Mouse (Mus musculus): Measurements from ENCODE around the gene Pkd1l1. TPM values are rescaled to one million over a fixed set of nuclear protein-coding genes. Genes with fewer than 3 reads are reported as not detected.

Pkd1l1 gene
- polyA plus RNA-seq (2021) = 0.09 TPM

DNA sequence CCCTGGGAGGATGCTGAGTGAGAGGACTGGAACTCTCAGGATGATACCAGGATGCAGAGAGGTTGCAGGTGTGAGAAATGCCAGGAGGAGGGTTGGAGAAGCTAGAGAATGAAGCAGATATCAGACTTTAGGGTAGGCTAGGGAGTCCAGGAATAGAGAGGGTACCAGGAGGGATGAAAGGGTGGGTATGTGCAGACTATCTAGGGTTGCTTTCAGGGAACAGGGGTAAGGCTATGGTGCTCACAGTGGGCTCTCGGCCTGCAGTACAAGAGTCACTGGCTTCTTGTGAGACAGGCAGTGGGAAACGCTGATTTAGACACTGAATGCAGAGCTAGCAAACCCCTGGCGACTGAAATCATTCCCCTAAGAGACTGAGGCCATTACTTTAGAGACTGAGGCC lies at the start of gene Pkd1l1:
Gene Pkd1l1 (minus strand): TSS at position 101 of the 400 bp plus-strand sequence.
- in situ Hi-C loops (cut with MboI; ENCODE audit: low pct_unique_long_range_greater_than_20kb) = no loop called here
- no peak for TF ChIP-seq CTCF (IDR thresholded peaks at IDR 0.05)
- peaks cover 14% of the 10 kb centered on the region for H3K27me3 ChIP-seq
- ChIA-PET CTCF (interaction anchor here (1.7 kb wide), 1 partner anchor 163 kb away, joined by 3 read pairs; no protein-coding TSS in a partner anchor), POLR2A (no interaction called here)
- ATAC-seq (no peak), DNase-seq (ENCODE audit: low read depth, low spot score) (no peak)

DNA sequence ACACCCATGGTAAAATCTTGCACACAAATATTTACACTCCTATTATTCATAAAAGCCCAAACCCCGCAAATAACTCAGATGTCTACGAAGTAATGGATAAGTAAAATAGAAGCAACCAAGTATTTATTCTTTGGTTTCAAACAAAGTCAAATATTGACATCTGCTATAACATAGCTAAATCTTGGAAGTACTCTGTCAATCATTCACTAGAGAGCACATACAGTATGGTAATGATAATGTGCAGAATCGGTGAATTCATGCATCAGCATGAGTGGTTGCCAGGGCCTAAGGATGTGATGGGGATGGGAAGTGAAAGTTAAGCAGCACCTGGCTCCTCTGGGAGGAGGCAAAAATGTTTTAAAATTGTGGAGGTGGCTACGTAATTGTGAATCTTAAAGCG lies 47.1 kb upstream of the Pkd1l1 start:
- ATAC-seq (no peak), DNase-seq (ENCODE audit: low read depth, low spot score) (no peak)
- in situ Hi-C loops (cut with MboI; ENCODE audit: low pct_unique_long_range_greater_than_20kb) = no loop called here
- TF ChIP-seq CTCF (IDR thresholded peaks at IDR 0.05) = no peak
- ChIA-PET CTCF (no interaction called here), POLR2A (no interaction called here)
- peaks cover 19% of the 10 kb centered on the region for H3K27me3 ChIP-seq

DNA sequence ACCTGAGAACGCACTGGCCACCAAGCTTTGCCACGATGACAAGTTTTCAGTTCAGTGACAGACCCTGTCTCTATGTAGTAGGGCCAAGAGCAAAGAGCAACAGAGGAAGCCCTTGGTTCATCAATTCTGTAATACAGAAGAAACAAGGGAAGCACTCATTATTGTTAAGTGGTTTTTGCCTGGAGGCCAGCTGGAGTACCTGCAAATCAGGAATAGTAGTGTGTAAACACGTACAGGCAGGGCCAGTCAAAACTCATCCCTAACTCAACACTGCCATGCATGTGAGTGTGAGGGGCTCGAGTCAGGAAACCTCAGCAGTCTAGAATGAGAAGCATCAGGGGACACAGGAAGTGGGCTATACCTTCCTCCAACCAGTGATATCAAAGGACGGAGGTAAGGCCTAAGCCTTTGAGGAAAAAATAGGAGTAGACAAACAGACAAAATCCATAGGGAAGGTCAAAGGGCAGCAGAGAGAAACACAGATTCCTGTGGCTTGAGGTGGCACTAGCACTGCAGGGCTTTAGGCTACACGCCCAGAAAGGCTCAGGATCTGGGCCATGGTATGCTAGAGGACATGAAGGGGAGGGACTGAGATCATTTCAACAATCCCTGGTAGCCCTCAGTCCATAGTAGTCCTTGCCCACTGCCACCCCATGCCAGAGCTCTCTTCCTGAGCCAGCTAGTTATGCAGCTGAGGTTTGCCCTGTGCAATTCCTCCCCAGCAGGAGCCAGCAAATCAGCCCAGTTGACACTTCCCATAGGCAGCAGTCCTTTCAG lies 45.6 kb upstream of the Pkd1l1 start:
- no peak for TF ChIP-seq CTCF (IDR thresholded peaks at IDR 0.05)
- POLR2A ChIA-PET = interaction anchor here (0.6 kb wide), 1 partner anchor 88 kb away, joined by 3 read pairs; no protein-coding TSS in a partner anchor
- H3K27me3 ChIP-seq = peaks cover 21% of the 10 kb centered on the region
- in situ Hi-C loops (cut with MboI; ENCODE audit: low pct_unique_long_range_greater_than_20kb) = no loop called here
- CTCF ChIA-PET = interaction anchor here (1.5 kb wide), 1 partner anchor 20 kb away, joined by 4 read pairs; no protein-coding TSS in a partner anchor
- ATAC-seq = no peak
- no peak for DNase-seq (ENCODE audit: low read depth, low spot score)

DNA sequence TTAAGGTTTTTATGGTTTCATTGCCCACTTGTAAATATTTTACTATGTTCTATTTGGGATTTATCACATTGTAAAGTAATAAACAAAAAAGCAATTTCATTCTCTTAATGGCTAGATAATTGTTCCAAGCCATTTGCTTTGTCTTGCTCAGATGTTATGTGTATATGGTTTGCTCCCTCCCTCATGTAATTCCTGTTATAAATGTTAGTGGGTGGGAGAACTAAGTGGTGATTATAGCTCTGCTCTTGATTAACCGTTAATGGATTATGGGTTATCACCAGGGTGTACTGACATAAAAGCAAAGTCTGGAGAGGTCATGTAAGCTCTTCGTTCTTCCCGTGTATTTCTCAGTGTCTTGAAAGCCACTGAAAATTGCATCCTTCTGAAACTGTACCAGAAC lies 41.7 kb upstream of the Pkd1l1 start:
- TF ChIP-seq CTCF (IDR thresholded peaks at IDR 0.05) = no peak
- DNase-seq (ENCODE audit: low read depth, low spot score) = no peak
- no peak for ATAC-seq
- H3K27me3 ChIP-seq = peaks cover 15% of the 10 kb centered on the region
- ChIA-PET POLR2A (no interaction called here), CTCF (no interaction called here)
- in situ Hi-C loops (cut with MboI; ENCODE audit: low pct_unique_long_range_greater_than_20kb) = no loop called here

DNA sequence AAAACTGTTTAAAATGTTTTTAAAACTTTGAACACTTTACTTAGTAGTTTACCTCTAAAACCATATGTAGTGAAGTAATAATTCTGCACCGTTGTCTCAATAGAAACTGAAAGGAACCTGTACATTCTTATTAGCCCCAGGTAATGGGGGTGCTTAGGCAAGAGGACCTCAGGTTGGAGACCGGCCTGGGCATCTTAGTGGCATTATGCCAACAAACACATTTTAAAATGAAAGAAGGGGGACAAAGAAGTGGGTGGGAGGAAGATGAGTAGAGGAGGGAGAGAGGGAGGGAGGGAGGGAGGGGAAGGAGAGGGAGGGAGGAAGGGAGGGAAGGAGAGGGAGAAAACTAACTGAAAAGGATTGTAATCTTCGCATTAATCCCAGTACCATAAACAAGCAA lies 38.3 kb upstream of the Pkd1l1 start:
- ChIA-PET POLR2A (no interaction called here), CTCF (no interaction called here)
- ATAC-seq (peak; percentile 23), DNase-seq (ENCODE audit: low read depth, low spot score) (no peak)
- TF ChIP-seq CTCF (IDR thresholded peaks at IDR 0.05) = no peak
- peaks cover 15% of the 10 kb centered on the region for H3K27me3 ChIP-seq
- in situ Hi-C loops (cut with MboI; ENCODE audit: low pct_unique_long_range_greater_than_20kb) = no loop called here

DNA sequence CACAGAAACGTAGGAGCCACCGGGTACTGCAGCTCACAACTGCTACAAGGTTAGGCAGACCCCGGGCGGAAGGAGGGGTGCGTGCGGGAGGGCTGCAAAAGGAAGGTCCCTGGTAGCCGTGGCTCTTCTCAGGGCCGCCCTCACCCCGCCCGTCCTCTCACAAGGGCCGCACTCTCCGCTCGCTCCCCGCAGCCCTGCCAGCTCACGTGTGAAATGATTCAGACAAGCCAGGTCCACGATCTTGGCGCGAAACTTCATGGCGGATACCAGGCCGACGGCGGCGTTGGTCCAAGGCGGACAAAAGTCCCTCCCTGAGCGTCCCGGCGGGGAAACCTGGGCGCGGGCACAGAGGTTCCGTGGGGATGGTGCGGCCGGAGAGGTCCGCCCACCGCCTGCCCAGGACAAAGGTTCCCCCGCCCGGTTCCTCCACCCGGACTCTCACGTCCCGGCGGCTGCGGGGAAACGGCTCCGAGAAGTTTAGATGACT lies 37.8 kb upstream of the Pkd1l1 start, which contains the start of gene Hus1:
Gene Hus1 (minus strand): TSS at position 339 of the 487 bp plus-strand sequence.
- H3K27me3 ChIP-seq = peaks cover 11% of the 10 kb centered on the region
- in situ Hi-C loops (cut with MboI; ENCODE audit: low pct_unique_long_range_greater_than_20kb) = no loop called here
- DNase-seq (ENCODE audit: low read depth, low spot score) = peak; percentile 24
- peak; percentile 95 for ATAC-seq
- TF ChIP-seq CTCF (IDR thresholded peaks at IDR 0.05) = no peak
- ChIA-PET POLR2A (interaction anchor here (1.1 kb wide), 1 partner anchor 8 kb away, joined by 3 read pairs; no protein-coding TSS in a partner anchor), CTCF (interaction anchor here (0.9 to 1.2 kb wide), 2 partner anchors 28 to 112 kb away, joined by 3 read pairs; no protein-coding TSS in a partner anchor)

DNA sequence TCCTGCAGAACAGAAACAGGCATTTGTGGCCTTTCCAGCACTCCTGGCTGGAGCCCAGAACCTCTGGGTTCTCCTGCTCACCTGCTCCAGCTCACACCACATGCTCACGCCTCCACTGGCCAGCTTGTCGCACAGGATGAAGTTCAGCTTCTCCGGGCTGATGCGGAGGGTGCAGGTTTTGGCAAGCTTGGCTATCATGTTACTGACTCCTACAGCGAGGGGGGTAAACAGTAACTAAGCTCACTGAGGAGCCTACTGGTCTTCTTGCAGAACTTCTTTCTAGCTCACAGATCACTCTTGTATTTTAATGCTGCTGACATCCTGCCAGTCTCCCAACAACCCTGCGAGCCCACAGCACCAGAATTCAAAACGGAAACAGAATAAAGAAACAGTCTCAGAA lies 37.4 kb upstream of the Pkd1l1 start:
- in situ Hi-C loops (cut with MboI; ENCODE audit: low pct_unique_long_range_greater_than_20kb) = no loop called here
- POLR2A ChIA-PET = interaction anchor here (1.1 kb wide), 1 partner anchor 8 kb away, joined by 3 read pairs; no protein-coding TSS in a partner anchor
- CTCF ChIA-PET = interaction anchor here (0.8 to 1.4 kb wide), 4 partner anchors 27 to 139 kb away, joined by 3 to 6 read pairs (median 3); no protein-coding TSS in a partner anchor
- peaks cover 11% of the 10 kb centered on the region for H3K27me3 ChIP-seq
- ATAC-seq (peak; percentile 69), DNase-seq (ENCODE audit: low read depth, low spot score) (peak; percentile 19)
- TF ChIP-seq CTCF (IDR thresholded peaks at IDR 0.05) = no peak

DNA sequence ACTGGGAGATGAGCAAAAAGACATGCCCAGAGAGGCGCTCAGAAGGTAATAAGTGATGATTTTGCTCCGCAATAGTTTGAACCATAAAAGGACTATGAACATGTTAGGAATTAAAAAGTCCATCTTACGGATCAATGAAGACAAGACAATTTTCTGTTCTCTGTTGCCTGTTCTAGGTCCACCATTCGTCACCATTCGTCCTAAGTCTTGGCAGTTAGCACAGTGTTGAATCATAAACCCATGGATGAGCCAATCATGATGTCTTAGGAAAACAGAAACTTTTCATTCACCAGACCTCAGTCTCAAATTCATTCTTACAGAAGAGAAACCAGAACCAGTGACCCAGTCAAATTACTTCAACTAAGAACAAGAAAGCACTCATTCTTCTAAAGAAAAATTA lies 35.7 kb upstream of the Pkd1l1 start:
- no peak for DNase-seq (ENCODE audit: low read depth, low spot score)
- H3K27me3 ChIP-seq = peaks cover 4% of the 10 kb centered on the region
- no peak for TF ChIP-seq CTCF (IDR thresholded peaks at IDR 0.05)
- no peak for ATAC-seq
- ChIA-PET POLR2A (no interaction called here), CTCF (no interaction called here)
- in situ Hi-C loops (cut with MboI; ENCODE audit: low pct_unique_long_range_greater_than_20kb) = no loop called here

DNA sequence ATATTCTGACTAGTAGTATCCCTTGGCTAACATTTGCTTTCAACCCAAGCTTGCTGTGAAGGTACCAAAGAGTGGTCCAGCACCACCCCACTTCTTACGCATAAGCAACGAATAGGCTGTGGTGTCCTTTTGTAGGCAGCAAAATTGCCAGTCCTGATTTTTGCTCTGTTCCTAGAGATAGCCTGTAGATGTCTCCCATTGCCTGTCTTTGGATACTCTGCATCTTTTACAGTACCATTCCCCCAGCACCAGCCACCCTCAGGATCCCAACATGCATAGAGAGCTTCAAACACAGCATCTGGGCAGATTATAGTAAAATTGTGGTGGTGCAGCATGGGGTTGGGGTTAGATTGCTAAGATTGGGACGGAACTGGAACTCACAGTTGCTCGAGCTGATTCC lies 15.0 kb upstream of the Pkd1l1 start:
- no peak for TF ChIP-seq CTCF (IDR thresholded peaks at IDR 0.05)
- CTCF ChIA-PET = interaction anchor here (0.9 kb wide), 1 partner anchor 10 kb away, joined by 3 read pairs; no protein-coding TSS in a partner anchor
- H3K27me3 ChIP-seq = no peaks in the 10 kb centered on the region
- in situ Hi-C loops (cut with MboI; ENCODE audit: low pct_unique_long_range_greater_than_20kb) = loop anchor here (5.0 kb wide), 1 partner anchor 149 kb away; no protein-coding TSS in a partner anchor
- ATAC-seq (no peak), DNase-seq (ENCODE audit: low read depth, low spot score) (no peak)
- POLR2A ChIA-PET = no interaction called here

DNA sequence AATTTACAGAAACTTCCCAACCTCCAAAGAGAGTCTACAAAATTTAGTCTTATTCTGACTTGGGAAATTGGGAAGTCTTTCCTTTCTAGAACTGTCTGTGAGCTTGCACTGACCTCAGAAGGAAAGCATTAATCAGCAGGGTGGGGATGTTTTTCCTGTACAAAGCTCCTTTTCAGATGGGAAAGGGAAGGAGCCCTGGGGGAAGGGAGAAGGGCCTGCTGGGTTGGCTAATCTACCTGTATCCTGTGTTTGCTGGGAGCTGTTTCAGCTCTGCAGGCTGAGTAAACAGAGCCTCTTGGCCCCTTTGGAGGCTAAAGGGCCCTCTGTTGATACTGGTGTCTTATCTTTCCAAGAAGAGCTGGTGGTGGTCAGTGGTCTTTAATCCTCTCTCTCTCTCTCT lies 13.0 kb upstream of the Pkd1l1 start:
- TF ChIP-seq CTCF (IDR thresholded peaks at IDR 0.05) = no peak
- CTCF ChIA-PET = interaction anchor here (0.6 to 5.0 kb wide), 5 partner anchors 29 to 151 kb away, joined by 3 to 46 read pairs (median 4); partner anchors contain the start of gene Gm11992
- no peak for ATAC-seq
- POLR2A ChIA-PET = no interaction called here
- H3K27me3 ChIP-seq = no peaks in the 10 kb centered on the region
- DNase-seq (ENCODE audit: low read depth, low spot score) = no peak
- in situ Hi-C loops (cut with MboI; ENCODE audit: low pct_unique_long_range_greater_than_20kb) = loop anchor here (5.0 kb wide), 1 partner anchor 151 kb away; no protein-coding TSS in a partner anchor
